Mouse (Mus musculus) ES-Bruce4 (cell line): ENCODE results near the gene Ugt1a10.

ENCODE experiments used
- CTCF ChIP-seq: IDR thresholded peaks from one replicate; pipeline ENCODE4 v1.8.1; 2011; ENCODE audit warnings: low read depth, low read length
- POLR2A ChIP-seq: IDR thresholded peaks from one replicate; pipeline ENCODE4 v1.8.1; 2011; ENCODE audit warnings: low read length; ENCODE audit not compliant: insufficient read depth

- TF ChIP-seq CTCF (no peak), POLR2A (no peak)
Measured at GRCm38 (mm10) chr1:88267489-88267888, 212.3 kb downstream of the Ugt1a10 start.
